Mouse (Mus musculus): ENCODE measurements at regions not wholly inside any gene's neighbourhood (a gene's known extent, or its start where the extent isn't known, plus 50 kb on each side); places are given as distances from the start of the nearest gene placed in this dataset.
"Not testable (repeated sequence)": the region's sequence is repeated elsewhere in the genome, so short reads cannot be mapped to it uniquely, and the experiment has no call there.

- no peak for DNase-seq
- intact Hi-C loops (cut with DNase I) = no loop called here
Observed at GRCm38 (mm10) chr13:26464096-26464495, 305.9 kb downstream of the Hdgfl1 start.

- DNase-seq = no peak
- intact Hi-C loops (cut with DNase I) = no loop called here
Observed at GRCm38 (mm10) chr13:26457487-26458253, 312.3 kb downstream of the Hdgfl1 start.

DNA sequence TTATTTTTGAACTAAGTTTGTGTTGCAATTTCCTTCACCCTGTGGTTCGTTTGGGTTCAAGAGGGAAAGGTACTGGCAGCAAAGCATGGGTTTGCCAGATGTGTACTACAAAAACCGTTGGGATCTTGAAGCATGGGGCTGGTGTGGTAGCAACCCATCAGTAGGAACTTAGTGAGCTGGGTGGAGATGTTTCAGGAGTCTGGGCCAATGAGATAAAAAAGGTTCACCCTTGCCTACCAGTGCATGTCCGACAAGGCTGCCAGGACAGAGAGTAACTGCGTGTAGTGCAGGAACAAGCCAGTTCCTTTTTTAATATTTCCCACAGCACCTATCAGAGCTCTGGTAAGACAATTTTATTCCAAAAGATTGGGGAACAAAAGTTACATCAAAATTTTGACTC, 343.3 kb downstream of the Hdgfl1 start:
- no peak for DNase-seq
- intact Hi-C loops (cut with DNase I) = no loop called here

DNA sequence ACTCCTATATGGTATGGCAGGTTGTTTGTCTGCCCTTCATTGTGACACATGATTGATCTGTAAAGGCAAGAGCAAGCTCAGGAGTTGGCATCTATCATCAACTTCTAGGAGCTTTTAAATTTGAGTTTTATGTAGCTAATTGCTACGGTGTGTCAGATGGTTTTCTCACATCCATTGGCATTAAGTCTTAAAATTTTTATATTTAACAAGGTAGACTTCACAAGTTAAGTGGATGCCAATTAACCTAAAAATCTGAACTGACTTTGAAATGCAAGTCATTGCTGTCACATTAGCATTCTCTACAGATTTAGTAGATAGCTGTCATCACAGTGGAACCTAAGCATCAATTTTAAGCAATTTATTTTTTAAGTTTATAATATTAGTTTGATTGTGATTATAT, 345.5 kb downstream of the Hdgfl1 start:
- no peak for DNase-seq
- intact Hi-C loops (cut with DNase I) = no loop called here

- no peak for DNase-seq
- intact Hi-C loops (cut with DNase I) = no loop called here
Observed at GRCm38 (mm10) chr13:26405757-26406156, 364.2 kb downstream of the Hdgfl1 start.

DNA sequence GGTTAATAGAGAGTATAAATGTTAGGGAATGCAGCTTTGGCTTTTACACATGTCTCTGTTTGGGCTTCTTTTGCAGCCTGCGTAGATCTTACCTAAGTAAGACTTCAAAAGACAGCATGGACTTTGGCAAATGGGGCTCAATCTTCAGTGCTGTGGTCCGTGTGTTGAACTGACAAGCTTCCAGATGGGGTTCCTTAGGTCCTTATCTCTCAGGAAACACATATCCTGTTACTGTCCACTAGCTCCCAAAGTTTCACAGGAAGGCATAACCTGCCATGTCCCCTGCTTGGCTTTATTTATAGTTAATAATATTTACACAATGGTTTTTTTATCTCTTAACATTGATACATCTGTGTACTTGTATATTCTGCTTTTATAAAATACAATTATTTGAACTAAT, 365.3 kb downstream of the Hdgfl1 start:
- intact Hi-C loops (cut with DNase I) = no loop called here
- DNase-seq = no peak

GRCm38 (mm10) chr13:26387861-26388621, 381.9 kb downstream of the Hdgfl1 start:
- no peak for DNase-seq
- intact Hi-C loops (cut with DNase I) = no loop called here

DNA sequence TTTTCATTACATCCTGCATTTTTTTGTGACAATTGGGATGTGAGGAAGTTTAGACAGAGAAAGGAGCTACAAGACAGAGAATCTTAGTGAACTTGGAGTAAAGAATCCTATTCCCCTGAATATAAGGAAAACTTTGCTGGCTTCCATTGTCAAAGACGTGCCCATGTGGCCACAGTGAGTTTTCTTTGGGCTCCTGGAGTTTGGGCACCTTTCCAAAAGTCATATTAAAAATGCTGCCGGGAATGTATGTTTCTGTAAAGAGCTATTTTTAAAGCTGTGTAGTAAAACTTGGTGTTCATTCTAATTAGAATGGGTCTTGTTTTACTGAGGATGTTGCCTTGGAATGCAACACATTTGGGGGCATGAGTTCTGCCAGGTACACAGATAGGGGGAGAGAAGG, 387.3 kb downstream of the Hdgfl1 start:
- intact Hi-C loops (cut with DNase I) = no loop called here
- no peak for DNase-seq

DNA sequence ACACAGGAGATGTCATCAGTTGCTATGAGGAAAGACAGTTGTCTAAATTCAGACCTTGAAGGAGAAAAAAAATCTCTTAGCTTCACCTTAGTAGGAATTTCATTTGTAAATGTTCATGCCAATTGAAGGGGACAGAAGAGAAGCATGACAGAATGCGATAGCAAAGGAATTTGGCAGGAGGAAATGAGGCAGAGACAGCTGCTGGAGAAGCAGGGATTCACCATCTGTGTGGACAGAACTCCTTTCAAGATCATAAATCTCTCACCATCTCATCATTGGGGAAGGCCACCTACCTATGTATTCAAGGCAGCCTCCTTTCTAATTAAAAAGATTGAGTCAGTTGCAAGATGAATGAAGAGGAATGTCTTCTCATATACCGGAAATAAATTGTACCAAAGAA, 387.8 kb downstream of the Hdgfl1 start:
- no peak for DNase-seq

DNA sequence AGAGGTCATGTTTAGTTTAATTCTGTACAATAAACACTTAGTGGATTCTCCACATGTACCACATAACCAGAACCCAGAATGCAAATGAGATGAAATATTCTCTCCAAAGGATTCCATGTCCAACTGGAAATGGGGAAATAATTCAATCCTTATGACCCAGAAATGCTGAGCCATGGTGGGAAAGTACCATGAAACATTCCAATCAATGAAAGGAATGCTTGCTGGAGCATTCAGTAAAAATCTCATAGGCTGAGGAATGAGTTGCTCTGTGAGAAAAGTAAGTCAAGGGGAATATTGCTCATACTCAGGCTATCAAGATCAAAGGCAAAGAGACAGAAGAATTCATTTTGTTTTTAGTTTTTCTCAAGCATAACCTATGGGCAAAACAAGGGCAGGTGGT, 394.4 kb downstream of the Hdgfl1 start:
- DNase-seq = no peak
- intact Hi-C loops (cut with DNase I) = no loop called here

More for the DNA sequence above, 387.8 kb downstream of the Hdgfl1 start:
- intact Hi-C loops (cut with DNase I) = no loop called here

GRCm38 (mm10) chr13:26365911-26366310, 404.1 kb downstream of the Hdgfl1 start:
- intact Hi-C loops (cut with DNase I); DNase-seq: not testable (repeated sequence)

- DNase-seq = no peak
- intact Hi-C loops (cut with DNase I) = no loop called here
Observed at GRCm38 (mm10) chr13:26356341-26356740, 413.6 kb downstream of the Hdgfl1 start.

DNA sequence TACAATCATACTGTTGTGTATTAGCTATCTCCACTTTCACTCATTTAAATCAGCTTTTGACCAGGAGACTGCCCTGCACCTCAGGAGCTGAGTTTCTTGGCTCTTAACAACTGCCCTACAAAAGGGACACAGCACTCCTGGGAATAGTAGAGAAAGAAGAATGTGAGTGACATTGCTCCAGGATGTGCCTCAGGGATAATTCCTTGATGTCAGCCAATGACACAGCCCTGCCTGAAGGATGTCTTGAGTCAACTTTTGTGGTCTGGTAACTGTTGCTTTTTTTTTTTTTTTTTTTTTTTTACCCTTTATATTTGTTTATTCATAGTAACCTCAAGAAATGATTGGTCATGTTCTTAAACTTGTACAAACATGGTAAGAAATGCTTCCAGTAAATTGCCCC, 415.5 kb downstream of the Hdgfl1 start:
- DNase-seq = no peak
- intact Hi-C loops (cut with DNase I) = no loop called here

GRCm38 (mm10) chr13:26350510-26350909, 419.5 kb downstream of the Hdgfl1 start:
- intact Hi-C loops (cut with DNase I) = no loop called here
- no peak for DNase-seq

- intact Hi-C loops (cut with DNase I) = no loop called here
- DNase-seq = no peak
Observed at GRCm38 (mm10) chr13:26338795-26339194, 431.2 kb downstream of the Hdgfl1 start.

DNA sequence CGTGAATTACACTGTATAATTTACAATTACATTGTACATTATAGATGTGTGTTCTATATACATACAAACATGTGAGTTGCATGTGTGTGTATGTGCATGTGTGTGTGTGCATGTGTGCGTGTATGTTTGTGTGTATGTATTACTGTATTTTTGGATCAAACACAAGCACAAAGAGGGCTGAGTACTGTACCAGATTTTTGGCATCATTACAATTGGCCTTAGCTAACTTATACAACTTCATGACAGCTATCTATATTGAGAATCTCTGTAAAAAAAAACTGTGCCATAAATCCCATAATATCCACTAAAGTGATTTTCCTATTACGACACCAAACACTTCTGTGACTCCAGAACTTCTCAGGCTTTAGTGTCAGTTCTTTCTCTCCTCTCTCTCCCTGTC, 444.9 kb downstream of the Hdgfl1 start:
- intact Hi-C loops (cut with DNase I) = no loop called here
- DNase-seq = no peak

- intact Hi-C loops (cut with DNase I) = no loop called here
Observed at GRCm38 (mm10) chr13:26324633-26325032, 445.3 kb downstream of the Hdgfl1 start.

DNA sequence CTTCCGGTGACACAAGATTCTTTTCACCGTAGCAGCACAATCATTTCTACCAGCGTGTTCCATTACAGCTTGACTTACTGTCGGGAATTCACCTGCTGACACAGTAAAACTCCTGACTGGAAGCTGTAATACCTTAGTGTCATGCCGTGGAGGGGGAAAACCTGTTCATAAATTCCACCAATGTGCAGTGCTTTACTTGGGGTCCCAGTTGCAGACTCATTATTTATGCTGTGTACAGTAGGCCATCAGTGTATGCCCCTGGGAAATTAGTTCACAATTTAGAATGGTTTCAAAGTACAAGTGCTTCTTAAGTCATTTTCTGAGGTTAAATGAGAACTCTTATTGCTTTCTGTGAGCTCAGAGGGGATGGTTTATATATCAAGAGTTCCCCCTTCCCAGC, 451.4 kb downstream of the Hdgfl1 start:
- intact Hi-C loops (cut with DNase I) = no loop called here
- DNase-seq = no peak

More at GRCm38 (mm10) chr13:26324633-26325032, 445.3 kb downstream of the Hdgfl1 start:
- DNase-seq = no peak

- intact Hi-C loops (cut with DNase I) = no loop called here
- DNase-seq = no peak
Observed at GRCm38 (mm10) chr13:26312246-26313010, 457.5 kb downstream of the Hdgfl1 start.

- DNase-seq = no peak
- intact Hi-C loops (cut with DNase I) = no loop called here
Observed at GRCm38 (mm10) chr13:26284073-26284444, 485.9 kb downstream of the Hdgfl1 start.

DNA sequence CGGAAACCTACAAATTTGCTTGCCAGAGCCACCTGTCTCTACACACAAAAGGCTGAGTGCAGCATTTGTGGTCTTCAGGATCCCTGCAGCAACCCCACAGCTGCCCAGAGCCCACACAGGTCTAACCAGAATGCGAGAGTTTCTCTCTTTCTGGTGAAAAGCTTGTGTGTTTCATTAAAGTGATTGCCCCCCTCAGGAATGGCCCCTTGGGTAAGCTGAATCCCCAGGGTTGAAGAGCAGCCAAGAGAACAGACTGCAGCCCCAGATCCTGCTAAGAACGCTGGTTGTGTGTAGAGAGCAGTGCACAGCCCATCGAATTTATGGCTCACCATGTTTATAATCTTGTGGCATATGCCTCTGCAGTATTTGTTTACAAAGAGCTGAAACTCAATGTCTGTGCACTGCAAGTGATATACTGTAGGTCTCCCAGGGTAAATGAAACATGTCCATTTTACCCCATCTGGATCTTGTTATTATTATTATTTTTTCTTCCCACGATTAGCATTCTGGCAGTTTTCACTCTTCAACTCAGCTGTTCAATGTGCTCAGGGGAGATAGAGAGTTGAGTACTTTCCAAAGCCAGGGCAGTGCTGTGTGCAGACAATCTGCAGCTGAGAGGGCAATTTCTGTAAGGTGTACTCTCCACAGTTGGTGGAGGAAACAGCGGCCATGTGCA, 486.4 kb downstream of the Hdgfl1 start:
- intact Hi-C loops (cut with DNase I) = no loop called here
- DNase-seq = no peak
